ENCODE assay signal across 10 mouse cellular contexts in genomic region chr13:48659254-48660220, GRCm38 (mm10). TPM values are rescaled to one million over a fixed set of nuclear protein-coding genes. Genes with fewer than 3 reads are reported as not detected.
DNase-seq lines count a peak whose midpoint lies in the region; ATAC-seq lines count a peak whose summit lies in the region.
"Had no signal": no experiment of that assay in that cellular context is flagged by ENCODE, and none has a peak within 500 bp of the region (broad histone marks: within the 10 kb centered on the region; RNA-seq: fewer than 3 reads in every experiment).

No protein-coding gene starts in this region.

- DNase-seq in midbrain, embryonic 10.5 days (ENCODE audit: low spot score) = peak; percentile 57
- no peak for DNase-seq in midbrain, embryonic 14.5 days
- DNase-seq: B cell, adult 2 months had no signal

- H3K36me3 ChIP-seq in forebrain, embryonic 13.5 days (ENCODE audit: poor library complexity, severe bottlenecking) = no peaks in the 10 kb centered on the region
- no peaks in the 10 kb centered on the region for H3K36me3 ChIP-seq in forebrain, embryonic 16.5 days (ENCODE audit: control insufficient read depth, insufficient read depth)
- no peaks in the 10 kb centered on the region for H3K36me3 ChIP-seq in midbrain, embryonic 10.5 days
- H3K36me3 ChIP-seq in midbrain, embryonic 14.5 days (ENCODE audit: control insufficient read depth, insufficient read depth, low read length) = no peaks in the 10 kb centered on the region
- no peaks in the 10 kb centered on the region for H3K36me3 ChIP-seq in hindbrain, embryonic 12.5 days
- H3K36me3 ChIP-seq in neural tube, embryonic 13.5 days = no peaks in the 10 kb centered on the region

- no peaks in the 10 kb centered on the region for H3K9me3 ChIP-seq in forebrain, embryonic 13.5 days (replicated peaks)
- H3K9me3 ChIP-seq in forebrain, embryonic 16.5 days (ENCODE audit: control insufficient read depth, low read length) = no peaks in the 10 kb centered on the region
- H3K9me3 ChIP-seq in midbrain, embryonic 10.5 days (replicated peaks) = no peaks in the 10 kb centered on the region
- H3K9me3 ChIP-seq in midbrain, embryonic 14.5 days (ENCODE audit: control insufficient read depth, low read length) = no peaks in the 10 kb centered on the region
- H3K9me3 ChIP-seq in hindbrain, embryonic 12.5 days (replicated peaks) = no peaks in the 10 kb centered on the region
- no peaks in the 10 kb centered on the region for H3K9me3 ChIP-seq in neural tube, embryonic 13.5 days

- peak overlapping the region; percentile 15; the same call in 1 of the 2 replicates for H3K4me2 ChIP-seq in forebrain, embryonic 13.5 days
- no peak overlapping the region for H3K4me2 ChIP-seq in forebrain, embryonic 16.5 days (ENCODE audit: low read length)
- H3K4me2 ChIP-seq in midbrain, embryonic 14.5 days (ENCODE audit: low read length) = no peak overlapping the region
- H3K4me2 ChIP-seq in hindbrain, embryonic 12.5 days (replicated peaks) = peak overlapping the region; percentile 31
- H3K4me2 ChIP-seq in neural tube, embryonic 13.5 days = peak overlapping the region; percentile 14; the same call in 1 of the 2 replicates

- WGBS in forebrain, embryonic 13.5 days = 1% methylated on average over 38 of the region's 38 CpGs
- WGBS in forebrain, embryonic 16.5 days = 1% methylated on average over 38 of the region's 38 CpGs
- under 1% methylated on average over 38 of the region's 38 CpGs for WGBS in midbrain, embryonic 10.5 days
- WGBS in midbrain, embryonic 14.5 days = 1% methylated on average over 38 of the region's 38 CpGs
- 2% methylated on average over 38 of the region's 38 CpGs for WGBS in hindbrain, embryonic 12.5 days
- WGBS in neural tube, embryonic 13.5 days = 1% methylated on average over 38 of the region's 38 CpGs

- peaks cover 99% of the 10 kb centered on the region for H3K27me3 ChIP-seq in forebrain, embryonic 13.5 days
- H3K27me3 ChIP-seq in forebrain, embryonic 16.5 days (replicated peaks; ENCODE audit: control insufficient read depth, insufficient read depth, low read length) = peaks cover 75% of the 10 kb centered on the region
- H3K27me3 ChIP-seq in midbrain, embryonic 10.5 days (ENCODE audit: low read depth, poor library complexity, severe bottlenecking) = peaks cover 100% of the 10 kb centered on the region
- peaks cover 87% of the 10 kb centered on the region for H3K27me3 ChIP-seq in midbrain, embryonic 14.5 days (ENCODE audit: control insufficient read depth, insufficient read depth, low read length)
- H3K27me3 ChIP-seq in hindbrain, embryonic 12.5 days = peaks cover 93% of the 10 kb centered on the region
- peaks cover 98% of the 10 kb centered on the region for H3K27me3 ChIP-seq in neural tube, embryonic 13.5 days

- no peak for ATAC-seq in forebrain, embryonic 13.5 days
- ATAC-seq in forebrain, embryonic 16.5 days = no peak
- no peak for ATAC-seq in midbrain, embryonic 14.5 days (ENCODE audit: low FRiP score, low TSS enrichment)
- ATAC-seq in hindbrain, embryonic 12.5 days (ENCODE audit: low FRiP score) = no peak
- ATAC-seq in neural tube, embryonic 13.5 days (ENCODE audit: low read depth) = no peak
- no peak for ATAC-seq in activated CD4-positive, CD25-positive, alpha-beta regulatory T cell, adult 4 months
- no peak for ATAC-seq in megakaryocyte-erythroid progenitor cell, adult 5-6 weeks (replicated peaks; ENCODE audit: low FRiP score, low TSS enrichment, poor library complexity, severe bottlenecking)

- H3K27ac ChIP-seq in forebrain, embryonic 13.5 days = no peak overlapping the region
- no peak overlapping the region for H3K27ac ChIP-seq in forebrain, embryonic 16.5 days (ENCODE audit: low read length)
- no peak overlapping the region for H3K27ac ChIP-seq in midbrain, embryonic 10.5 days (replicated peaks)
- H3K27ac ChIP-seq in midbrain, embryonic 14.5 days (replicated peaks; ENCODE audit: low read depth, low read length) = no peak overlapping the region
- H3K27ac ChIP-seq in hindbrain, embryonic 12.5 days = no peak overlapping the region
- H3K27ac ChIP-seq in neural tube, embryonic 13.5 days (replicated peaks) = no peak overlapping the region

- H3K4me3 ChIP-seq in forebrain, embryonic 13.5 days = no peak overlapping the region
- no peak overlapping the region for H3K4me3 ChIP-seq in forebrain, embryonic 16.5 days (replicated peaks; ENCODE audit: low read length)
- H3K4me3 ChIP-seq in midbrain, embryonic 10.5 days = peak overlapping the region; percentile 39
- H3K4me3 ChIP-seq in midbrain, embryonic 14.5 days (replicated peaks; ENCODE audit: low read depth, low read length) = no peak overlapping the region
- H3K4me3 ChIP-seq in hindbrain, embryonic 12.5 days = no peak overlapping the region
- no peak overlapping the region; the same call in 1 of the 2 replicates for H3K4me3 ChIP-seq in neural tube, embryonic 13.5 days

- H3K9ac ChIP-seq in forebrain, embryonic 13.5 days = no peak overlapping the region
- no peak overlapping the region for H3K9ac ChIP-seq in forebrain, embryonic 16.5 days (replicated peaks; ENCODE audit: low read depth, low read length)
- H3K9ac ChIP-seq in midbrain, embryonic 14.5 days (replicated peaks; ENCODE audit: low read length) = no peak overlapping the region
- no peak overlapping the region for H3K9ac ChIP-seq in hindbrain, embryonic 12.5 days
- no peak overlapping the region for H3K9ac ChIP-seq in neural tube, embryonic 13.5 days

- H3K4me1 ChIP-seq in forebrain, embryonic 13.5 days = peaks cover 21% of the 10 kb centered on the region
- peaks cover 13% of the 10 kb centered on the region for H3K4me1 ChIP-seq in forebrain, embryonic 16.5 days (replicated peaks; ENCODE audit: control insufficient read depth, insufficient read depth, low read length)
- peaks cover 31% of the 10 kb centered on the region for H3K4me1 ChIP-seq in midbrain, embryonic 10.5 days
- H3K4me1 ChIP-seq in midbrain, embryonic 14.5 days (ENCODE audit: control insufficient read depth, insufficient read depth, low read length) = peaks cover 4% of the 10 kb centered on the region; the same call in 1 of the 2 replicates
- H3K4me1 ChIP-seq in hindbrain, embryonic 12.5 days = peaks cover 20% of the 10 kb centered on the region; the same call in 1 of the 2 replicates
- H3K4me1 ChIP-seq in neural tube, embryonic 13.5 days (replicated peaks) = peaks cover 16% of the 10 kb centered on the region

RNA-seq across cellular contexts. Expression of gene Barx1, which starts 3.3 kb away (rescaled TPM):
- not detected in 2 replicates for polyA plus RNA-seq in forebrain, embryonic 13.5 days (2015; fragmentation: Nextera tagmentation; extraction: Ambion mirVana)
- polyA plus RNA-seq in forebrain, embryonic 16.5 days (2015; fragmentation: Nextera tagmentation; extraction: Ambion mirVana) = not detected in 2 replicates
- 0.21 and 0.84 TPM in 2 replicates for polyA plus RNA-seq in midbrain, embryonic 10.5 days (2016; fragmentation: Nextera tagmentation; extraction: Ambion mirVana)
- polyA plus RNA-seq in midbrain, embryonic 14.5 days (2014; fragmentation: Nextera tagmentation; extraction: Ambion mirVana) = not detected in 2 replicates
- 5.6 and 5.7 TPM in 2 replicates for polyA plus RNA-seq in hindbrain, embryonic 12.5 days (2016; fragmentation: Nextera tagmentation; extraction: Ambion mirVana)
- polyA plus RNA-seq in neural tube, embryonic 13.5 days (2015; fragmentation: Nextera tagmentation; extraction: Ambion mirVana) = 0.18 TPM in 1 of 2 replicates, not detected in the other
- polyA plus RNA-seq in activated CD4-positive, CD25-positive, alpha-beta regulatory T cell, adult 4 months (2017; shearing (Covaris generic)) = not detected
- not detected in 2 replicates for total RNA-seq in megakaryocyte-erythroid progenitor cell, adult 5-6 weeks (2014; fragmentation: Nextera tagmentation)
- total RNA-seq in megakaryocyte-erythroid progenitor cell, adult 5-6 weeks (2017) = not detected in 2 replicates
- total RNA-seq: hematopoietic stem cell, adult 5-6 weeks had no signal

RNA-seq across cellular contexts. Expression of gene Ptpdc1, which starts 34.1 kb away (rescaled TPM):
- 13.0 and 13.4 TPM in 2 replicates for polyA plus RNA-seq in forebrain, embryonic 13.5 days (2015; fragmentation: Nextera tagmentation; extraction: Ambion mirVana)
- 16.5 and 18.8 TPM in 2 replicates for polyA plus RNA-seq in forebrain, embryonic 16.5 days (2015; fragmentation: Nextera tagmentation; extraction: Ambion mirVana)
- polyA plus RNA-seq in midbrain, embryonic 10.5 days (2016; fragmentation: Nextera tagmentation; extraction: Ambion mirVana) = 11.0 and 13.8 TPM in 2 replicates
- polyA plus RNA-seq in midbrain, embryonic 14.5 days (2014; fragmentation: Nextera tagmentation; extraction: Ambion mirVana) = 17.5 and 20.0 TPM in 2 replicates
- 20.5 and 21.4 TPM in 2 replicates for polyA plus RNA-seq in hindbrain, embryonic 12.5 days (2016; fragmentation: Nextera tagmentation; extraction: Ambion mirVana)
- 16.2 and 20.6 TPM in 2 replicates for polyA plus RNA-seq in neural tube, embryonic 13.5 days (2015; fragmentation: Nextera tagmentation; extraction: Ambion mirVana)
- polyA plus RNA-seq in activated CD4-positive, CD25-positive, alpha-beta regulatory T cell, adult 4 months (2017; shearing (Covaris generic)) = under 1 TPM; 0.22 to 0.50 TPM
- total RNA-seq in megakaryocyte-erythroid progenitor cell, adult 5-6 weeks (2014; fragmentation: Nextera tagmentation) = 4.8 and 9.6 TPM in 2 replicates
- total RNA-seq in megakaryocyte-erythroid progenitor cell, adult 5-6 weeks (2017) = 2.7 and 4.5 TPM in 2 replicates

Comparison
In these comparisons a context has a peak if more than half of its experiments do, and no peak if none do; other contexts are left out.
1. H3K4me2 ChIP-seq: peak in forebrain, embryonic 13.5 days (single experiment), hindbrain, embryonic 12.5 days (single experiment) and neural tube, embryonic 13.5 days (single experiment); none in forebrain, embryonic 16.5 days (single experiment) and midbrain, embryonic 14.5 days (single experiment).